ENCODE assay signal across 18 mouse cellular contexts in the genomic region with DNA sequence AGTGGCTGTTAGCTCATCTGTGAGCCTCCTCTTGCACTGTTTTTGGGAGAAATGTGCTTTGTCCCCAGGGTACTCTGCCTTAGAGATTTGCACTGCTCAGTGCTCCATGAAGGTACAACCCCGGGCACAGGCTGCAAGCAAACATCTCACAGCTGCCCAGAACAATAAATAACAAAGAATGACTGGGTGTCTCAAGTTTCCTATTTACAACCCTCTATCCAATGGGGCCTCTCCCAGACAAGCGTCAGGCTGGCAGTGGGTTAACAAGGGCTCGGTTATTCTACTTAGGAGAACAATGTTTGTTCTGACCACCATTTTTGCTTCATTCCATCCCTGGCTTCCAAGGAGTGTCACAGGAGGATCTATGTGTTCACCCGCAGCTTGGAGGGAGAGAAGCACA. TPM values are rescaled to one million over a fixed set of nuclear protein-coding genes. Genes with fewer than 3 reads are reported as not detected.
DNase-seq lines count a peak whose midpoint lies in the region; ATAC-seq lines count a peak whose summit lies in the region.
"Had no signal": no experiment of that assay in that cellular context is flagged by ENCODE, and none has a peak within 500 bp of the region (broad histone marks: within the 10 kb centered on the region; RNA-seq: fewer than 3 reads in every experiment).

No protein-coding gene starts in this region.

- H3K27me3 ChIP-seq in kidney, embryonic 15.5 days: peaks cover under 1% of the 10 kb centered on the region; the same call in 1 of the 2 replicates
- H3K27me3 ChIP-seq in limb, embryonic 12.5 days: no peaks in the 10 kb centered on the region
- H3K27me3 ChIP-seq: forebrain, embryonic 13.5 days; heart, embryonic 15.5 days had no signal

- H3K9me3 ChIP-seq in kidney, embryonic 15.5 days (replicated peaks): no peaks in the 10 kb centered on the region
- no peaks in the 10 kb centered on the region for H3K9me3 ChIP-seq in limb, embryonic 12.5 days
- H3K9me3 ChIP-seq: forebrain, embryonic 13.5 days; heart, embryonic 15.5 days had no signal

- 10% methylated on average over 4 of the region's 4 CpGs for WGBS in kidney, embryonic 15.5 days
- 16% methylated on average over 4 of the region's 4 CpGs for WGBS in limb, embryonic 12.5 days

- peaks cover 8% of the 10 kb centered on the region for H3K4me1 ChIP-seq in kidney, embryonic 15.5 days
- H3K4me1 ChIP-seq in limb, embryonic 12.5 days (replicated peaks): peaks cover 10% of the 10 kb centered on the region
- H3K4me1 ChIP-seq: heart, embryonic 15.5 days had no signal

- intact Hi-C loops in heart, postnatal 36 days (cut with DNase I): no loop called here

- no peak overlapping the region for H3K9ac ChIP-seq in kidney, embryonic 15.5 days
- no peak overlapping the region for H3K9ac ChIP-seq in limb, embryonic 12.5 days (replicated peaks)
- H3K9ac ChIP-seq: forebrain, embryonic 13.5 days; heart, embryonic 15.5 days had no signal

- no peak overlapping the region for H3K27ac ChIP-seq in kidney, embryonic 15.5 days
- H3K27ac ChIP-seq in limb, embryonic 12.5 days: peak overlapping the region; percentile 46; the same call in 1 of the 2 replicates
- H3K27ac ChIP-seq: forebrain, embryonic 13.5 days; heart, embryonic 15.5 days; left cerebral cortex, adult 2 months had no signal

- H3K4me3 ChIP-seq in kidney, embryonic 15.5 days (replicated peaks): no peak overlapping the region
- no peak overlapping the region for H3K4me3 ChIP-seq in limb, embryonic 12.5 days (replicated peaks)
- H3K4me3 ChIP-seq: forebrain, embryonic 13.5 days; heart, embryonic 15.5 days; left cerebral cortex, adult 2 months had no signal

- 0 out of 2 replicates have a peak overlapping the region, but pooled peaks have one; percentile 14 for H3K4me2 ChIP-seq in kidney, embryonic 15.5 days
- H3K4me2 ChIP-seq in limb, embryonic 12.5 days: peak overlapping the region; percentile 6; the same call in 1 of the 2 replicates
- H3K4me2 ChIP-seq: forebrain, embryonic 13.5 days; heart, embryonic 15.5 days had no signal

- peak; percentile 54; the same call in 1 of the 2 replicates for ATAC-seq in kidney, embryonic 15.5 days (replicated peaks; ENCODE audit: low FRiP score)
- 0 out of 2 replicates have a peak, but pooled peaks have one; percentile 59 for ATAC-seq in limb, embryonic 12.5 days (ENCODE audit: insufficient number of reproducible peaks, insufficient read depth, low FRiP score, low TSS enrichment, low read depth)
- ATAC-seq: forebrain, embryonic 13.5 days had no signal

- no peaks in the 10 kb centered on the region for H3K36me3 ChIP-seq in kidney, embryonic 15.5 days
- no peaks in the 10 kb centered on the region for H3K36me3 ChIP-seq in limb, embryonic 12.5 days
- H3K36me3 ChIP-seq: heart, embryonic 15.5 days had no signal

- no peak for DNase-seq in kidney, postnatal 25 days
- DNase-seq in embryo, embryonic 10 days (ENCODE audit: low spot score): peak; percentile 24
- DNase-seq in embryo, embryonic 11.5 days (ENCODE audit: low read depth, low spot score): peak; percentile 14
- DNase-seq in layer of hippocampus, adult 8-10 months (ENCODE audit: low spot score in 2 of 2): no peak
- DNase-seq in heart, postnatal 36 days: no peak
- DNase-seq: adrenal gland, adult 8-10 months; cerebellum, adult 8-10 months; gastrocnemius, postnatal 25 days; kidney, adult 8-10 months; liver; lung, postnatal 10 days; right cerebral cortex, adult 18-20 months; thymus, postnatal 14 days had no signal

RNA-seq across cellular contexts. Expression of a gene that starts 25.9 kb away (rescaled TPM):
- polyA plus RNA-seq in kidney, embryonic 15.5 days (2015; fragmentation: Nextera tagmentation; extraction: Ambion mirVana): 38.0 and 40.4 TPM in 2 replicates
- 66.2 and 68.2 TPM in 2 replicates for polyA plus RNA-seq in limb, embryonic 12.5 days (2016; fragmentation: Nextera tagmentation; extraction: Ambion mirVana)
- total RNA-seq in layer of hippocampus, adult 8-10 months (2022): 10 to 100 TPM in 3 of 4 experiments, 1 to 10 TPM in 1; 10.0 to 13.2 (median 11.3) TPM
- total RNA-seq in heart, postnatal 36 days (2021): 1 to 10 TPM; 3.8 to 4.4 TPM

Comparison
In these comparisons a context has a peak if more than half of its experiments do, and no peak if none do; other contexts are left out.
1. DNase-seq: peak in embryo, embryonic 10 days (single experiment) and embryo, embryonic 11.5 days (single experiment); none in kidney, postnatal 25 days (0 of 2), layer of hippocampus, adult 8-10 months (0 of 2) and heart, postnatal 36 days (0 of 2).